Mouse (Mus musculus) kidney, embryonic 16.5 days (tissue): ENCODE results near the gene Itih1. TPM values are rescaled to one million over a fixed set of nuclear protein-coding genes. Genes with fewer than 3 reads are reported as not detected.

ENCODE experiments used
- ATAC-seq: fragments of 200-750 bp; cut with Nextera tagmentation; 2 replicates; pipeline ENCODE4 v1.8.0; 2017; ENCODE audit warnings: moderate TSS enrichment; ENCODE audit not compliant: low FRiP score, low TSS enrichment
- H3K27ac ChIP-seq: fragments of 300-500 bp; sonication (generic); 2 replicates; pipeline ENCODE4 v1.5.1; 2014; ENCODE audit warnings: low read length
- H3K27me3 ChIP-seq: fragments of 300-500 bp; sonication (generic); 2 replicates; pipeline ENCODE4 v1.6.1; 2014; ENCODE audit warnings: low read length, control low read depth, mixed read lengths; ENCODE audit not compliant: insufficient read depth
- H3K36me3 ChIP-seq: fragments of 300-500 bp; sonication (generic); 2 replicates; pipeline ENCODE4 v1.6.1; 2014; ENCODE audit warnings: low read length, control low read depth, mixed read lengths; ENCODE audit not compliant: insufficient read depth
- H3K4me1 ChIP-seq: fragments of 300-500 bp; sonication (generic); 2 replicates; pipeline ENCODE4 v1.6.1; 2014; ENCODE audit warnings: low read length, control low read depth, mixed read lengths; ENCODE audit not compliant: insufficient read depth
- H3K4me2 ChIP-seq: fragments of 300-500 bp; sonication (generic); replicated peaks from 2 replicates; pipeline ENCODE4 v1.6.1; 2014; ENCODE audit warnings: low read depth, low read length
- H3K4me3 ChIP-seq: fragments of 300-500 bp; sonication (generic); 2 replicates; pipeline ENCODE4 v1.5.1; 2014; ENCODE audit warnings: mild to moderate bottlenecking, low read length
- H3K9ac ChIP-seq: fragments of 300-500 bp; sonication (generic); replicated peaks from 2 replicates; pipeline ENCODE4 v1.6.1; 2014; ENCODE audit warnings: low read length
- H3K9me3 ChIP-seq: fragments of 300-500 bp; sonication (generic); 2 replicates; pipeline ENCODE4 v1.6.1; 2016; ENCODE audit warnings: low read length, control low read depth
- WGBS: fragments of 180-500 bp; shearing (Covaris S2); extraction: QIAGEN DNeasy Blood & Tissue Kit; methylation state at CpG from one replicate; pipeline ENCODE4 v1.1.7; 2014; 5-methylcytosine and 5-hydroxymethylcytosine counted together
- polyA plus RNA-seq: library from polyadenylated mRNA; unstranded; fragments of >200 nt; fragmentation: Nextera tagmentation; extraction: Ambion mirVana; gene quantifications from 2 replicates; pipeline ENCODE4 v1.2.1, GENCODE M21; 2015

Gene Itih1
- polyA plus RNA-seq, 1 experiment from 2014 or later, result 0.51 TPM

GRCm38 (mm10) chr14:30943860-30944674 is 978 bp upstream of the Itih1 start:
- H3K4me3 ChIP-seq, result no peak overlapping the region
- no peak for ATAC-seq

GRCm38 (mm10) chr14:30942254-30942653 is 835 bp downstream of the Itih1 start:
- Histone ChIP-seq H3K9me3 (no peaks in the 10 kb centered on the region), H3K4me1 (no peaks in the 10 kb centered on the region), H3K9ac (no peak overlapping the region), H3K4me3 (no peak overlapping the region), H3K4me2 (no peak overlapping the region), H3K27me3 (no peaks in the 10 kb centered on the region), H3K27ac (no peak overlapping the region), H3K36me3 (no peaks in the 10 kb centered on the region)
- ATAC-seq, result no peak
- WGBS, result 93% methylated on average over 4 of the region's 4 CpGs

More at GRCm38 (mm10) chr14:30943860-30944674, 978 bp upstream of the Itih1 start:
- 68% methylated on average over 11 of the region's 11 CpGs for WGBS
- Histone ChIP-seq H3K4me1 (no peaks in the 10 kb centered on the region), H3K27me3 (no peaks in the 10 kb centered on the region), H3K9ac (0 out of 2 replicates have a peak overlapping the region, but pooled peaks have one; percentile 24), H3K4me2 (no peak overlapping the region), H3K27ac (no peak overlapping the region), H3K36me3 (no peaks in the 10 kb centered on the region), H3K9me3 (no peaks in the 10 kb centered on the region)

DNA sequence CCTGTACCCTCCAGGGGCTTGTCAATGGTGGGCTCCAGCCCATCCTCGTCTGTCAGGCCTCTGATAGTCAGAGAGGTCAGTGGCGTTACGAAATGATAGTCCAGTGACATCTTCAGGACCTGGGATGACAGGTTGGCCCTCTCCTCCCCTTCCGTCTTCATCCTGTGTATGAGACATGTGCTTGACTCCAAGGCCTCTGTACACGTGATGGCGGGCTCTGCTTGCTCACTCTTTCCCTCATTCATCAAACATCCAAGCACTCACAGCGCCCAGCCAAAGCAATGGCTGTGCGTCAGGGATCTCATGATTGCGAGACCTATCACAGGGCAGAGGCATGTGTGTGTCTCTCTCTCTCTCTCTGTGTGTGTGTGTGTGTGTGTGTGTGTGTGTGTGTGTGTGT is 9.7 kb downstream of the Itih1 start:
- Histone ChIP-seq H3K9ac (no peak overlapping the region), H3K9me3 (no peaks in the 10 kb centered on the region), H3K4me2 (no peak overlapping the region), H3K4me3 (no peak overlapping the region), H3K27me3 (no peaks in the 10 kb centered on the region), H3K36me3 (no peaks in the 10 kb centered on the region), H3K27ac (no peak overlapping the region), H3K4me1 (no peaks in the 10 kb centered on the region)
- no peak for ATAC-seq
- WGBS, result 85% methylated on average over 9 of the region's 9 CpGs

DNA sequence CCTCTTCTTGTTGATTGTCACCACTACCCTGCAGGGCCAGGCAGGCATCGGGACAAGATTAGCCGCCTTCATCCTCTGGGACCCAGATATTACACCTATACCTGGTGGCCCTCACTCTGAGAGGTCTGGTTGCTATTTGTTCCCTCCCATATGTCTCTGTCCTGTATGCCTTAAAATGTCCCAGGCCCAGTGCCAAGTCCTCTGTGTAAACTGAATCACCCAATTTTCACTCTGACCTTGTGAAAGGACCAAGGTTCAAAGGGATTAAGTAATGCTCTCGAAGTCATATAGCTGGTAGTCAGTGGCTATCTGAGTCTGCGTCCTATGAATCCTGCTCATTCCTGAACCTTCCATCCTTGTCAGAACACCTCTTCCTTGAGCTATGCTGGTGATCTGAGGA is 12.7 kb downstream of the Itih1 start:
- 93% methylated on average over 4 of the region's 4 CpGs for WGBS
- no peak overlapping the region for H3K4me2 ChIP-seq
- H3K9me3 ChIP-seq, result no peaks in the 10 kb centered on the region
- H3K27me3 ChIP-seq, result no peaks in the 10 kb centered on the region
- no peak overlapping the region for H3K4me3 ChIP-seq
- H3K27ac ChIP-seq, result no peak overlapping the region
- no peak for ATAC-seq
- no peak overlapping the region for H3K9ac ChIP-seq
- H3K36me3 ChIP-seq, result no peaks in the 10 kb centered on the region
- no peaks in the 10 kb centered on the region for H3K4me1 ChIP-seq

GRCm38 (mm10) chr14:30925492-30925891 is 17.6 kb downstream of the Itih1 start:
- Histone ChIP-seq H3K4me2 (no peak overlapping the region), H3K27me3 (no peaks in the 10 kb centered on the region), H3K9ac (no peak overlapping the region), H3K36me3 (no peaks in the 10 kb centered on the region), H3K4me3 (no peak overlapping the region), H3K4me1 (no peaks in the 10 kb centered on the region), H3K9me3 (no peaks in the 10 kb centered on the region), H3K27ac (no peak overlapping the region)
- WGBS, result 85% methylated on average over 3 of the region's 3 CpGs
- no peak for ATAC-seq

DNA sequence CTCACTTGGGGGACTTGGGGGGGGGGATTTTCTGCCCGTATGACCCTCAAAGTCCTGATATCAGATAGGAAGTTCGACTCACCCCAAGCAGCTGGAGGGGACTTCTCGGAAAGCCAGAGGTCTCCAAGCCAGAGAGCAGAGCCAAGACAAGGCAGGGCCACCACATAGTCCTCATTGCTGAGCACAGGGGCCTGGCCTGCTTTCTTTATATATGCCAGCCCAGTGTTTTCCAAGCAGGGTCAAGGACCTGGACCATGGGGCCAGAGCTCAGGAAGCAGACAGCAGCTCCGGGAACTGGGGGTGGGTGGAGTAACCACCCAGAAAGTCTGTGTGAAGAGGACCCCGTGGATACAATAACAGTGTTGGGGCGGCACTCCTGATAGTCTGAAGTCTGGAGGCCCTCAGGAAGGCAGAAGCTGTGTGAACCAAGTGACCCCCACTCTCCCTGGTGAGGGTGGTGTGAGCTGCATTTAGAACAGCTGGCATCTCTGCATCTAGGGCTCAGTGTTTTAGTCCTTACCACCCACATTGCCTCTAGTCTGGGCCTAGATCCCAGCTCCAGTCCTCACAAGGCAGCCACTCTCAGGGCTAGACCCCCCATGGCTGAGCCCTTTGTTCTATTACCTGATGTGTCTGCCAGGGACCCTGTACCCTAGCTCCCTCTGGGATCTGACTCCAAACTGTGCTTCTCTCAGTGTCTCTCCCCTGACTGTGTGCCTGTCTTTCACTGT is 19.5 kb downstream of the Itih1 start, which contains the start of gene Itih3:
TSS of gene Itih3 (minus strand) at position 386 of the 731 bp plus-strand sequence.
- H3K27me3 ChIP-seq, result no peaks in the 10 kb centered on the region
- H3K9me3 ChIP-seq, result no peaks in the 10 kb centered on the region
- no peak for ATAC-seq
- no peaks in the 10 kb centered on the region for H3K36me3 ChIP-seq
- no peaks in the 10 kb centered on the region for H3K4me1 ChIP-seq
- no peak within 1 kb of the TSS for H3K27ac ChIP-seq
- WGBS, result 57% methylated on average over 6 of the region's 6 CpGs
- no peak within 1 kb of the TSS for H3K4me3 ChIP-seq
- H3K9ac ChIP-seq, result no peak within 1 kb of the TSS
- no peak within 1 kb of the TSS for H3K4me2 ChIP-seq

GRCm38 (mm10) chr14:30922053-30922670 is 20.9 kb downstream of the Itih1 start:
- no peak for ATAC-seq
- Histone ChIP-seq H3K9ac (no peak overlapping the region), H3K9me3 (no peaks in the 10 kb centered on the region), H3K4me1 (no peaks in the 10 kb centered on the region), H3K4me2 (no peak overlapping the region), H3K4me3 (no peak overlapping the region), H3K27me3 (no peaks in the 10 kb centered on the region), H3K27ac (no peak overlapping the region), H3K36me3 (no peaks in the 10 kb centered on the region)
- 70% methylated on average over 8 of the region's 8 CpGs for WGBS

DNA sequence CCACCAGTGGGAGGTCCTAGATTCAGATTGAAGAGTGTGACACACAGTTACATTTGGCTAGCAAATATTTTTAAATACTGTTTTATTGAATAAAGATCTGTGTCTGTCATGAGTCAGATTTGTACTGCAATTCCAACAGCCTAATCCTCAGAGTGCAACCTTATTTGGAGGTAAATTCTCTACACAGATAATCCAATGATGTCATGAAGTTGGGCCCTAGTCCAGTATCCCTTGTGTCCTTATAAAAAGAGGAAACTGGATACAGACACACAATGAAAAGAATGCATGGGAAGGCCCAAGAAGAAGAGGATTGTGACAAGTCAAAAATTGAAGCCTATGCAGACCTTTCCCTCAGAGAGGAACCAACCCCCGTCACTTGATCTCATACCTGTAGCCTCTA is 26.6 kb downstream of the Itih1 start:
- H3K4me3 ChIP-seq, result no peak overlapping the region
- WGBS, result 87% methylated on average over 1 of the region's 1 CpGs
- ATAC-seq, result no peak
- H3K9me3 ChIP-seq, result no peaks in the 10 kb centered on the region
- H3K4me1 ChIP-seq, result no peaks in the 10 kb centered on the region
- H3K27ac ChIP-seq, result no peak overlapping the region
- no peaks in the 10 kb centered on the region for H3K27me3 ChIP-seq
- no peak overlapping the region for H3K4me2 ChIP-seq
- H3K36me3 ChIP-seq, result no peaks in the 10 kb centered on the region
- H3K9ac ChIP-seq, result no peak overlapping the region

GRCm38 (mm10) chr14:30913404-30913803 is 29.7 kb downstream of the Itih1 start:
- Histone ChIP-seq H3K36me3 (no peaks in the 10 kb centered on the region), H3K9me3 (no peaks in the 10 kb centered on the region), H3K4me3 (no peak overlapping the region), H3K27me3 (no peaks in the 10 kb centered on the region), H3K27ac (no peak overlapping the region), H3K4me1 (no peaks in the 10 kb centered on the region), H3K4me2 (no peak overlapping the region), H3K9ac (no peak overlapping the region)
- no peak for ATAC-seq
- 75% methylated on average over 5 of the region's 5 CpGs for WGBS
